Mouse (Mus musculus) induced T-regulatory cell, adult 2 months (primary cell): Measurements from ENCODE around the gene Tnik.

Source experiments
- DNase-seq: peaks from one replicate; pipeline ENCODE4 v3.0.0-alpha.2; 2012; ENCODE audit warnings: low read depth

Tnik gene

GRCm38 (mm10) chr3:28401335-28401734, 138.3 kb downstream of the Tnik start:
- no peak for DNase-seq

GRCm38 (mm10) chr3:28402221-28402620, 139.2 kb downstream of the Tnik start:
- peak; percentile 86 for DNase-seq

DNA sequence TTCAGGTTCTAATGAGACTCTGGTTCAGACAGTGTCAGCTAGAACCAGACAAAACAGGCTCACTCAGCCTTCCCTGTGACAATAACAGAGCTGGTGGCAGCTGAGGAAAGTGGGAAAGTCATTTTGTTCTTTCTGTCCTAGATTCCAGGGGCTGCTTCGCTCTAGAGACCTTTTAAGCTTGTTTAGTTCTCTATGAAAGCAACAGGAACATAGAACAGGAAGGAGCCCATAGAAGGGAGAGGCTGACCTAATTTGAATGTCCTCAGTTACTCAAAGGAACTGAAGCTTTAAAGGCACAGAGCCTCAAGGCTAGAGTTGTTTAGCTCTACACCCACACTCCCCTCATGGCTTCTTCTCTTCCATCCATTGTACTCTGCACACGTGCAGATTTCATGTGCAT, 142.4 kb downstream of the Tnik start:
- peak; percentile 47 for DNase-seq

- no peak for DNase-seq
Measured at GRCm38 (mm10) chr3:28408859-28409459, 145.9 kb downstream of the Tnik start.

DNA sequence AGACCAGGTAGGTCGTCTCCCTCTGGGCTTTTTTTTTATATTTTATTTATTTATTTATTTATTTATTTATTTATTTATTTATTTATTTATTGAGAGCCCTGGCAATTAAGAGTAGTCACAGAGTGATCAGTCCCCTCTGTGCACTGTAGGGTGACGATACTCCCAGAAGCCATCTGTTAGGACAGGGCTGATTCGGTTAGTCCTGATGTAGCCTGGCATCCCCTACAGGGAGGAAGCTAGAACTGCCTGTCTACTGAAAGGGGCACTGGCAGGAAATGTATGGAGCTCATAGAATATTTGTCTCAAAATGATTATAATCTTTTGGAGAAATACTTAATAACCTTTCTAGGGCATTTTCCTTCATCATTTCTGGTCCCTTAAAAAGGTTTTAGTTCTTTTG, 147.3 kb downstream of the Tnik start:
- peak; percentile 39 for DNase-seq

- no peak for DNase-seq
Measured at GRCm38 (mm10) chr3:28415986-28416385, 153.0 kb downstream of the Tnik start.

- DNase-seq = no peak
Measured at GRCm38 (mm10) chr3:28417091-28417715, 154.2 kb downstream of the Tnik start.

- DNase-seq = no peak
Measured at GRCm38 (mm10) chr3:28420194-28420593, 157.2 kb downstream of the Tnik start.

DNA sequence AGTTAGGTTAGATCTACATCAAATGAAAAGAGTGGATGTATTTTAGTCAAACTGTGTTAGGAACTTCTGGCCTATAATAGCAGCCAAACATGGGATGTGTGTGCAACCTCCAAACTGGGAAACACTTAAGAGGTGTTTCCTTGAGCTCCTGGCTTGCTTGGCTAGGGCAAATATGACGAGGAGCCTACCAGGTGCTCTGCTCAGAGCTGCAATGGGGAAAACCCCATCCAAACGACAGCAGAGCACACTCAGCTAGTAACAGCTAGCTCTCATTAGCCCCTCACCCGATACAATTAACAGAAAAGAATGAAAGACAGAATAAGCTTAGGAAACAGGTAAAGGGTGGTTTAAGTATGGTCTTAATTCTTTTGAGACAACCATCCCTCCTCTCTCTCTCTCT, 157.7 kb downstream of the Tnik start:
- DNase-seq = no peak

- DNase-seq = no peak
Measured at GRCm38 (mm10) chr3:28421798-28422197, 158.8 kb downstream of the Tnik start.

DNA sequence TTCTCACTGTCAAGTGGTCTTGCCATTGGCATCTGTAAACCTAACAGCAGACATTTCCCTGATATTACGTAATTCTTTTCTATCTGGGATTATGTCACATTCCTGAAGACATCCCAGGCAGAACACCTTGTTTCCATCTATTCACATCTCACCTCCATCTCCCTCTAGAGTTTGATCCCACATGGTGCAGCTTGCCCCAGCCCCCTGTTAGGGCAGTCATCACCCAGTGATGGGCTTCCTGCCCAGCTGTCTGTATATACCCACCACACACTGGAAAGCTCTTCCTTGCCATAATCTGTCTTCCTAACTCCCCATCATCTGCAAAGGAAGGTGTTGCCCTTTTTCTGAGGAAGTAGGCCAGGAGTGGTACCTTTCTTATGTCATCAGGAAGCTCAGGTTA, 159.2 kb downstream of the Tnik start:
- no peak for DNase-seq

DNA sequence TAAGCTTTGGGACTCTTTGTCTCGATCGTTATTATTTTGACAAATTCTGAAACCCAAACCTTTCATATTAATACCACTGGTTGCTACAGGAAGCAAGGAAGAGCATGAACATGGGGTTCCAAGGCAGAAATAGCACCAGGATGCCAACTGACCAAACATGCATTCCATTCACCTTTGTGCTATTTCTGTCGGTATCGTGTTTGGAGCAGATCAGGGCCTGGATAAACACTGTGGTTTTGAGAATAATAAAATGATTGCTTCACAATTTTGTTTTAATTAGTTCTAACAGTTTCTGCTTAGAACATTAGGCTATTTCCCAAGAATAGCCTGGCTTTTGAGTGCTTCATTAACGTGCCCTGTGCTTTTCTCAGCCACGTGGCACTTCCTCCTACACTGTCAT, 162.9 kb downstream of the Tnik start:
- DNase-seq = no peak

DNA sequence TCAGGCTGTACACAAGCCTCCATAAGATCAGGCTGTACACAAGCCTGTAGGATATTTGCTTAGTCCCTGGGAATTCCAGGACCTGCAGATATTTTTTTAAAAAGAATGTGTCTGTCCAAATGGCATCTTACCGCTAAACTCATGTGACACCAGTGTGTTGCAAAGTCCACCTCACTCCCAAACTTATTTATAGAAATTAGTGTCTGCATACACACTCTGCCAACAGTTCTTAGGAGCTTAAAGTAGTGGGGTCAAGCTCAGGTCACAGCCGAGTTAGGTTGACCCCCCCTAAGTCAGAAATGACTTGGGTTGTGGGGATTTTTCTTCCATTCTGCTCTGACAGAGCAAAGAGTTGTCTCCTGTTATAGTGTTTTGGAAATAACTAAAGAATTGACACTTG, 168.4 kb downstream of the Tnik start:
- no peak for DNase-seq

- DNase-seq = no peak
Measured at GRCm38 (mm10) chr3:28432321-28432720, 169.3 kb downstream of the Tnik start.

- DNase-seq = no peak
Measured at GRCm38 (mm10) chr3:28435478-28435877, 172.5 kb downstream of the Tnik start.

DNA sequence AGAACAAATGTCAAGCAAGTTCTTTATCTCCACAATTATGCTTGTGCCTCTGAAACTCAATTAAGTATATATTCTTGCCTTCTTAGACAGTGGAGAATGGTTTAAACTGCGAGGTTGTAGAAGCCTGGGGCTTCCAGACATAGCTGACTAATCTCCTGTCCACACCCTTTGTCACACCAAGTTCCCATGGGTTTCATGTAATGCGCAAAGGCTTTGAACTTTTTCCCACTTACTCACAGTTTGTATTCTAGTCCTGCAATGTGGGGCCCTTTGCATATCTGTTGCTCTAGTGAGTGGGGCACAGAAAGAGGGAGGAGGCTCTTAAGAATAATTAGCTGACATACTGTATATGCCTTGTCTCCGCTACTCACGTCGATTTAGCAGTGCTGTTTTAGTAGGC, 174.4 kb downstream of the Tnik start:
- no peak for DNase-seq

- DNase-seq = no peak
Measured at GRCm38 (mm10) chr3:28441545-28441944, 178.5 kb downstream of the Tnik start.

GRCm38 (mm10) chr3:28442116-28442515, 179.1 kb downstream of the Tnik start:
- no peak for DNase-seq

DNA sequence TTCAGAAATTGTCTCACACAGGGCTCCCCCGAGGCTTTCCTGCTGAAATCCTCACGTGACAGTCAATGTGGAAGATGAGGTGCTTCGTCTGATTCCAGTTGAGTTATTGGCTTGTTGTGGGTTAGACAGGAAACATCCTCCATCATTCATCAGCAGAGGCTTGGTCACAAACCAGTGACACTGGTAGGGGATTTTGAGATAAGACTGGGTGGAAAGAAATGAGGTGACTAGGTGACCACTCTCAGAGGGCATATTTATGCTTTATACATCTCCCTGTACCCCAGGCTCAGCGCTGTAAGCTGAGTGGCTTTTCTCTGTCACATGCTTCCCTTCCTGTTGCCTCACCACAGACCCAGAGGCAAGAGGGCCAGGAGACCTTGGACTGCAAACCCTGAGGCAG, 184.9 kb downstream of the Tnik start:
- no peak for DNase-seq

- DNase-seq = no peak
Measured at GRCm38 (mm10) chr3:28453458-28453857, 190.4 kb downstream of the Tnik start.

GRCm38 (mm10) chr3:28456842-28457241, 193.8 kb downstream of the Tnik start:
- no peak for DNase-seq

DNA sequence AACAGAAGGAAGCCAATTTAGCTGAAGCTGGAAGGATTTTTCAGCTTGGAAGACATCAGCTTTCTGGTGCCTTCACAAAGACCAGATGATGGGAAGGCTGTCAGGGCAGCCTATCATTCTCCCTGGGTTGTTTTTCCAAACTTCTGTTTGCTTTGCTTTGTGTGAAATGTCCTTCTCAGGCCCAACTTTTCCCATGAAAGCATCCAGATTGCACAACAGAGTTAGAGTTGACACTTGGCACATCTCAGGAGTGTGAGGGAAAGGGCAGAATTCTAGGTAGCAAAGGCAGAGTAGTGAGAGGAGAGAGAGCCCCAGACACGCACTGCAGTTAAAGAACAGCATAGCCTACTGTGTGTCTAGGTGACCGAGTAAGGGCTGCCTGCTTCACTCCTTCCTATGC, 194.5 kb downstream of the Tnik start:
- DNase-seq = no peak

DNA sequence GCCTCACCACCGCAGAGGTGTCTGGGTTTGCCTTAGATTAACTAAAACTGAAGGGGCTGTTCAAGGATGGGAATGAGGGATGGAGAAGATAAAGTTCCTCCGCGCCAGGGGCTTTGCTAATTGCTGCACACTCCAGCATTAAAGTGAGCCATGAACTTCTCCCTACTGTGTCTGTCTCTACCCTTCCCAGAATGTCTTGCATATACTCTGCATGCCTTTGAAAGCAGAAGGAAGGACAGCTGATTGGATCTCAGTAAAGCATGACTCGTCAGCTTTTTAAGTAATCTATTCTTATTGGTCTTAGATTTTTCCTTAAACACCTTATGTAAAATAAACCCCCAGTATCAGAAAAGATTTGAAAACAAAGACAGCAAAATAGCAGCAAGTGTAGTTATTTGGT, 203.7 kb downstream of the Tnik start:
- DNase-seq = no peak

GRCm38 (mm10) chr3:28467148-28467754, 204.2 kb downstream of the Tnik start:
- no peak for DNase-seq
